Comparison of ENCODE assay signal across 8 mouse cellular contexts in genomic region chr19:42272003-42272963, GRCm38 (mm10). TPM values are rescaled to one million over a fixed set of nuclear protein-coding genes. Genes with fewer than 3 reads are reported as not detected.
DNase-seq lines count a peak whose midpoint lies in the region; ATAC-seq and TF ChIP-seq lines count a peak whose summit lies in the region.
"Had no signal": no experiment of that assay in that cellular context is flagged by ENCODE, and none has a peak within 500 bp of the region (broad histone marks: within the 10 kb centered on the region; RNA-seq: fewer than 3 reads in every experiment).

No protein-coding gene starts in this region.

- intact Hi-C loops in left cerebral cortex, adult 2 months (cut with DNase I), result loop anchor here (1.0 to 2.0 kb wide), 2 partner anchors 55 to 81 kb away; no protein-coding TSS in a partner anchor

- TF ChIP-seq CTCF in left cerebral cortex, adult 2 months (IDR thresholded peaks at IDR 0.05), result peak; percentile 82

- H3K4me3 ChIP-seq in forebrain, embryonic 10.5 days, result no peak overlapping the region
- no peak overlapping the region for H3K4me3 ChIP-seq in hindbrain, embryonic 10.5 days
- no peak overlapping the region for H3K4me3 ChIP-seq in left cerebral cortex, adult 2 months
- H3K4me3 ChIP-seq in midbrain, embryonic 14.5 days (replicated peaks; ENCODE audit: low read depth, low read length), result no peak overlapping the region
- H3K4me3 ChIP-seq: midbrain, embryonic 12.5 days had no signal

- H3K4me2 ChIP-seq in midbrain, embryonic 14.5 days (ENCODE audit: low read length), result no peak overlapping the region
- H3K4me2 ChIP-seq: midbrain, embryonic 12.5 days had no signal

- no peak; the same call in 1 of the 2 replicates for ATAC-seq in midbrain, embryonic 14.5 days (ENCODE audit: low FRiP score, low TSS enrichment)

- 44% methylated on average over 14 of the region's 14 CpGs for WGBS in forebrain, embryonic 10.5 days
- WGBS in hindbrain, embryonic 10.5 days, result 39% methylated on average over 14 of the region's 14 CpGs
- WGBS in midbrain, embryonic 14.5 days, result 42% methylated on average over 14 of the region's 14 CpGs

- H3K9me3 ChIP-seq in forebrain, embryonic 10.5 days, result no peaks in the 10 kb centered on the region
- H3K9me3 ChIP-seq in hindbrain, embryonic 10.5 days, result no peaks in the 10 kb centered on the region
- H3K9me3 ChIP-seq in midbrain, embryonic 14.5 days (ENCODE audit: control insufficient read depth, low read length), result no peaks in the 10 kb centered on the region
- H3K9me3 ChIP-seq: midbrain, embryonic 12.5 days had no signal

- DNase-seq in NIH3T3 (ENCODE audit: low read depth), result peak; percentile 95
- DNase-seq in c-Kit-negative CD71-positive TER-119-positive erythroid progenitor cells, embryonic 14.5 days (ENCODE audit: low read depth, low spot score), result peak; percentile 36
- DNase-seq in forebrain, embryonic 10.5 days (ENCODE audit: extremely low spot score, low spot score), result peak; percentile 76
- DNase-seq in hindbrain, embryonic 10.5 days (ENCODE audit: low spot score), result peak; percentile 82
- DNase-seq in left cerebral cortex, adult 2 months (ENCODE audit: extremely low spot score in 1 of 2, low spot score in 2 of 2), result peak; percentile 82 to 92
- peak; percentile 93 for DNase-seq in midbrain, embryonic 14.5 days
- DNase-seq in spleen, postnatal 10 days (ENCODE audit: low spot score in 2 of 2), result peak; percentile 57 to 78

- H3K27ac ChIP-seq in forebrain, embryonic 10.5 days, result no peak overlapping the region
- no peak overlapping the region for H3K27ac ChIP-seq in hindbrain, embryonic 10.5 days
- H3K27ac ChIP-seq in left cerebral cortex, adult 2 months, result no peak overlapping the region
- no peak overlapping the region for H3K27ac ChIP-seq in midbrain, embryonic 14.5 days (replicated peaks; ENCODE audit: low read depth, low read length)
- H3K27ac ChIP-seq: midbrain, embryonic 12.5 days had no signal

- no peak overlapping the region for H3K9ac ChIP-seq in midbrain, embryonic 14.5 days (replicated peaks; ENCODE audit: low read length)
- H3K9ac ChIP-seq: midbrain, embryonic 12.5 days had no signal

- H3K4me1 ChIP-seq in forebrain, embryonic 10.5 days, result peaks cover 10% of the 10 kb centered on the region
- H3K4me1 ChIP-seq in hindbrain, embryonic 10.5 days (replicated peaks), result peaks cover 11% of the 10 kb centered on the region
- H3K4me1 ChIP-seq in midbrain, embryonic 14.5 days (ENCODE audit: control insufficient read depth, insufficient read depth, low read length), result peaks cover 4% of the 10 kb centered on the region

- no peaks in the 10 kb centered on the region for H3K36me3 ChIP-seq in forebrain, embryonic 10.5 days (replicated peaks)
- no peaks in the 10 kb centered on the region for H3K36me3 ChIP-seq in hindbrain, embryonic 10.5 days
- peaks cover 3% of the 10 kb centered on the region for H3K36me3 ChIP-seq in midbrain, embryonic 14.5 days (ENCODE audit: control insufficient read depth, insufficient read depth, low read length)
- H3K36me3 ChIP-seq: midbrain, embryonic 12.5 days had no signal

- H3K27me3 ChIP-seq in forebrain, embryonic 10.5 days (ENCODE audit: poor library complexity, severe bottlenecking), result peaks cover 40% of the 10 kb centered on the region
- peaks cover 31% of the 10 kb centered on the region for H3K27me3 ChIP-seq in hindbrain, embryonic 10.5 days (ENCODE audit: insufficient read depth, poor library complexity, severe bottlenecking)
- no peaks in the 10 kb centered on the region for H3K27me3 ChIP-seq in midbrain, embryonic 14.5 days (ENCODE audit: control insufficient read depth, insufficient read depth, low read length)

RNA-seq across cellular contexts. Expression of gene Golga7b, which starts 24.9 kb away (rescaled TPM):
- polyA plus RNA-seq in forebrain, embryonic 10.5 days (2016; fragmentation: Nextera tagmentation; extraction: Ambion mirVana), result 0.59 and 1.0 TPM in 2 replicates
- 1.7 and 4.2 TPM in 2 replicates for polyA plus RNA-seq in hindbrain, embryonic 10.5 days (2016; fragmentation: Nextera tagmentation; extraction: Ambion mirVana)
- total RNA-seq in left cerebral cortex, adult 2 months (2021), result 100 to 1,000 TPM; 124 TPM
- polyA plus RNA-seq in midbrain, embryonic 14.5 days (2014; fragmentation: Nextera tagmentation; extraction: Ambion mirVana), result 34.1 and 42.2 TPM in 2 replicates

Comparison
In these comparisons a context has a peak if more than half of its experiments do, and no peak if none do; other contexts are left out.
1. DNase-seq: peak in every context shown above with its lines; median percentile 95 in NIH3T3; 93 in midbrain, embryonic 14.5 days; 87 in left cerebral cortex, adult 2 months; 82 in hindbrain, embryonic 10.5 days; 76 in forebrain, embryonic 10.5 days; 68 in spleen, postnatal 10 days; 36 in c-Kit-negative CD71-positive TER-119-positive erythroid progenitor cells, embryonic 14.5 days.